Mouse (Mus musculus) naive thymus-derived CD4-positive, alpha-beta T cell, adult 5 months (primary cell): Measurements from ENCODE around the gene S100a16. TPM values are rescaled to one million over a fixed set of nuclear protein-coding genes. Genes with fewer than 3 reads are reported as not detected.

Source experiments
- polyA plus RNA-seq: library from polyadenylated mRNA; unstranded; fragments of 100-300 nt; shearing (Covaris generic); gene quantifications from one replicate; pipeline ENCODE4 v1.2.1, GENCODE M21; 2017

S100a16 gene
- not detected for polyA plus RNA-seq

DNA sequence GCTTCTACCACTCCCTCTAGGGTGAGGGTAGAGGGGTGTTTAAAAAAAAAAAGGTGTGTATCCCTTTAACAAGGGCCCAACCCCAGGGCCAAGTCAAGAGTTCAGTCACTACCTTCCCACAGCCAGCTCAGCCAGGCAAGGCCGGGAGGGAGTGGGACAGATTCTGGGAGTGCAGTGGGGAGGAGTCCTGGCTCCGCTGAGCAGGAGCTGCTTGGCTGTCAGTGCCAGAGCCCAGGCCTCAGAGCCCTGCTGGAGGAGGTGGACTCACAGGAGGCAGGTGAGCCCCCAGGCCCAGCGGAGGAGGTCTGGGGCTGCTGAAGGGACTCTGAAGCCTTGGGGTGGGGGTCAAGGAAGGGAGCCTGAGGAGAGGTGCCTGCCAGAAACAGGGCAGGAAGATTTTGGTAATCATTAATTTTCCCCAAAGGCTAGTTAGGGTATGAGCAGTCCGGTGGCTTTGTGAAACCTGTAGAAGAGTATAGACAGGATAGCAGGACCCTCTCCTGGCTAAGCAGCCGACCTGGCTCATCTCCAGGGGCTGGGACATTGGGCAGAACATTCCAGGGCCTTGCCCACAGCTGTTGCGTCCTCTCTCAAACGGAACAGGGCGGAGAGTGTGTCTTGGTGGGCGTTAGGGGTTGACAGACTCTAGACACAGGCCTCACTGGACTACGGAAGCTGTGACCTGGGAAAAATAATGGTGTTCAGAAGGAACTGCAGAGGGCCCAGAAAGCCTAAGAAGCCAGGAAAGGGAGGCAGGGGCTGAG is at the start of gene S100a16:
Gene S100a16 (plus strand): TSS at position 114 of the 764 bp plus-strand sequence.

DNA sequence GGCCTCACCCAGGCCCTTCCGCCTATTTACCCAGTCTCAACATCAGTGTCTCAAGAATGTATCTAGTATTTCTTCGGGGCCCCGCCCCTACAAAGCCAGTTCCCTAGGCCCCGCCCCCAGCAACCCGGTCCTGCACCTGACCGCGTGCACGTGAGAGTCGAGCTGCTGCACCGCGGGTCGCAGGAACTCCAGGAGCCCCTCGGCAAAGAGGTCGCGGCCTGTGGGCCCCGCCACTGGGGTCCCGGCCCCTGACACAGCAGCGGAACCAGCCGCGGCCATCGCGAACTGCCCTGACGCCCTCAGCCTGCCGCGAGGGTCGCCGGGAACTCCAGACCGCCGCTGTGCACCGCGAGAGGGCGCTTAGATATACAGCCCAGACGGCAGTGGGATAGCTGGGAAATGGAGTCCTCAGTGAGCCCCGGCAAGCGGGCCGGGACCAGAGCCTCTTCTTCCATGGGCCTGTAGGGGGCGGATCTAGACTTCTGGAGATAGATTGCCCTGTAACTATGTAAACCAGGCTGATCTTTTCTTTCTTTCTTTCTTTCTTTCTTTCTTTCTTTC is 46.3 kb upstream of the S100a16 start, which contains the start of gene Snapin:
Gene Snapin (minus strand): TSS at position 338 of the 561 bp plus-strand sequence.

DNA sequence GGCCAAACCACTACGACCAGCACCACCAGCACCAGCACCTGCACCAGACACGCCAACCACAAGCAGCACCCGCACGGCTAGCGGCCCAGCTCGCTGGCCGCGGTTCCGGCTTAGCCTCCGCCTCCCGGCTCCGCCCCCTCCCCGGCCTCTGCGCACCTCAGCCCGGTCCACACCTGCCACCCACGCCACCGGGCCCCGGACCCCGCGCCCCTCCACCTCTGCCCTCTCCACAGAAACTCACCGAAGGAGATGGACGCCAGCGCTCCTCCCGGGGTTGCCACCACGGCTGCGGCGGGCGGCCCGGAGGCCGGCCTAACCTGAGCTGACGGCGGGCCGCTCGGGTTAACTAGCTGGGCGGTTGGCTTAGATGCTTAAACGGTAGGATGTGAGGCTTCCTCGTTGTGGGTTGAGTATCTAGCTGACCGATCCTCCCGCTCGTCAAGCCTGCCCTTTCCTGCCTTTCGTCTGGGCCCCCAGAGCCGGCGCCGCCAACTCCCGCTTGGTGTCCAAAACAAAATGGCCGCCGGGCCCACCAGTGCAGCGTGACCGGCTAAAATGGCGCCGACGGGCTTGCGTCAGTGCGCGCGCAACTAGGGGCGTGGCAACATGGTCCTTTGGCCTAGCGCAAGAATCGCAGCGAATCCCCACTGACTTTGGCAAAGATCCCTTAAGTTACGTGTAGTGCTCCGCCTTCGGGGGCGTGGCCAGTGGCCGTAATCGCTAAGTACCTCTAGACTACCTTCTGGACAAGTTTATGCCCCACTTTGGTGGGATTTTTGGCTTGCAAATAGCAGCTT is 27.9 kb upstream of the S100a16 start, which contains the start of gene Chtop:
Gene Chtop (minus strand): TSS at position 549 of the 797 bp plus-strand sequence.

GRCm38 (mm10) chr3:90513796-90514590 is 23.1 kb upstream of the S100a16 start, which contains the start of the genes S100a1 and S100a13:
S100a1 (minus strand) TSS chr3:90514392.
S100a13 (plus strand) TSS chr3:90514435.

DNA sequence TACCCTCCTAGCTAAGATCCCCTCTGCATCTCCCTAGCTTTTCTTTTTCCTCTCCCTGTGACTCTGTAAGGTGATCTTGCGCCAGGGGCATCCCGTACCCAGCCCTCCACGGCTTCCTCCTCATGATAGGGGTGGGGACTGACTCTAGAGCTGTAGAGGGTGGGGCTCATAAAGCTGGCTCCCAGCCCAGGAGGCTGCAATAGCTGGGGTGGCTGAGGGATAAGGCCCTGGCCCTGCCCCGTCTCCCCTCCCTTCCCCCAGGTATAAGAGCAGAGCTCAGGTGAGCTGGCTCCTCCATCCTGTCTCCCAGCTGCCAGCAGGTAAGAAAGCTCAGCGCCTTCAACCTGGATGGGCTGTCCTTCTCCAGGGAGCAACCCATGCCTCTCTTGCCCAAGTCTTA is 10.5 kb upstream of the S100a16 start, which contains the start of gene S100a14:
Gene S100a14 (plus strand): TSS at position 277 of the 400 bp plus-strand sequence.

DNA sequence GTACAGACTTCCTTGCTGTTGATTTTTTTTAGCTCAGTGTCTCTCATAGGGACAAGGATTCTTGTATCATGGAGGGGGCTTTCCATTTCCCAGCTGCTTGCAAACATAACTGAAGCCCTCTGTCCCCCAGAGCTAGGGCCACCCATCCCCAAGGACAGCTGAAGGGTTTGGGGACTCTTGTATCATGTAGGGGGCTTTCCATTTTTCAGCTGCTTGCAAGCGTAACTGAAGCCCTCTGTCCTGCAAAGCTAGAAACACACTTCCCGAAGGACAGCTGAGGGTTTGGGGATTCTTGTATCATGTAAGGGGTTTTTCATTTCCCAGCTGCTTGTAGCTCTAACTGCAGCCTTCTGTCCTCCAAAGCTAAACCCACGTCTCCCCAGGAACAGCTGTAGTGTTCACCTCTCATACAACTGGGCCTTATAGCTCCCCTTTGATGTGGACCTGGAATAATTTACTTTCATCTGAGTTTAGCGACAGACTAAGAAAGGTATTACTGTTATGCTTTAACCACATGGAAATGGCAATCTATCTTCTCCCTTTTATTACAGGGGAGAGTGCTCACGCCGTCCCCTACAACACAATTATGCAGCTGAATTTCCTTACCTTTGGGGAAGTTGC is 23.1 kb downstream of the S100a16 start, which contains the start of gene S100a3:
Gene S100a3 (plus strand): TSS at position 571 of the 621 bp plus-strand sequence.

GRCm38 (mm10) chr3:90589947-90590346 is 52.9 kb downstream of the S100a16 start, which contains the start of gene S100a2:
S100a2 (plus strand) TSS chr3:90590247.

Other genes starting within 250 kb of the S100a16 start
- 14.9 TPM for gene Gatad2b, start 244.1 kb upstream of the S100a16 start, polyA plus RNA-seq
- gene Slc27a3, start 147.3 kb upstream of the S100a16 start, polyA plus RNA-seq = not detected
- 19.2 TPM for gene Ints3, start 103.6 kb upstream of the S100a16 start, polyA plus RNA-seq
- not detected for gene Npr1, start 71.4 kb upstream of the S100a16 start, polyA plus RNA-seq
- 105 TPM for gene Ilf2, start 61.1 kb upstream of the S100a16 start, polyA plus RNA-seq
- 60.6 TPM for gene Snapin, start 46.2 kb upstream of the S100a16 start, polyA plus RNA-seq
- 177 TPM for gene Chtop, start 27.8 kb upstream of the S100a16 start, polyA plus RNA-seq
- 0.63 TPM for gene S100a1, start 22.9 kb upstream of the S100a16 start, polyA plus RNA-seq
- 79.7 TPM for gene S100a13, start 22.8 kb upstream of the S100a16 start, polyA plus RNA-seq
- gene S100a14, start 10.4 kb upstream of the S100a16 start, polyA plus RNA-seq = not detected
- gene S100a3, start 23.3 kb downstream of the S100a16 start, polyA plus RNA-seq = not detected
- not detected for gene S100a2, start 53.0 kb downstream of the S100a16 start, polyA plus RNA-seq
- not detected for gene Gm42674, start 64.7 kb downstream of the S100a16 start, polyA plus RNA-seq
- gene S100a4, start 66.5 kb downstream of the S100a16 start, polyA plus RNA-seq = 1.00 TPM
- not detected for gene S100a5, start 71.3 kb downstream of the S100a16 start, polyA plus RNA-seq
- 1.1 TPM for gene S100a6, start 75.6 kb downstream of the S100a16 start, polyA plus RNA-seq
- gene S100a7a, start 116.8 kb downstream of the S100a16 start, polyA plus RNA-seq = not detected
- not detected for gene S100a8, start 131.7 kb downstream of the S100a16 start, polyA plus RNA-seq
- not detected for gene S100a9, start 158.5 kb downstream of the S100a16 start, polyA plus RNA-seq
- gene Pglyrp4, start 189.7 kb downstream of the S100a16 start, polyA plus RNA-seq = not detected
- not detected for gene Gm5849, start 240.6 kb downstream of the S100a16 start, polyA plus RNA-seq